ENCODE assay signal across 27 mouse cellular contexts in genomic region chr9:117180658-117181057, GRCm38 (mm10).
"Had no signal": no experiment of that assay in that cellular context is flagged by ENCODE, and none has a peak within 500 bp of the region (broad histone marks: within the 10 kb centered on the region; RNA-seq: fewer than 3 reads in every experiment).

No protein-coding gene starts in this region.

- H3K27ac ChIP-seq: gastrocnemius, adult 2 months; heart, embryonic 10.5 days; hindbrain, embryonic 10.5 days; hindbrain, embryonic 12.5 days; hindbrain, embryonic 14.5 days; intestine, embryonic 15.5 days; kidney, embryonic 15.5 days; kidney, postnatal 0 days; liver, embryonic 12.5 days; liver, embryonic 14.5 days had no signal

- H3K9me3 ChIP-seq: heart, embryonic 10.5 days; hindbrain, embryonic 10.5 days; hindbrain, embryonic 12.5 days; intestine, embryonic 15.5 days; kidney, embryonic 15.5 days; limb, embryonic 13.5 days; limb, embryonic 15.5 days; liver, embryonic 12.5 days had no signal

- H3K27me3 ChIP-seq: heart, embryonic 12.5 days; hindbrain, embryonic 12.5 days; intestine, embryonic 15.5 days; kidney, embryonic 15.5 days; limb, embryonic 13.5 days; limb, embryonic 15.5 days; liver, embryonic 12.5 days had no signal

- H3K9ac ChIP-seq: heart, embryonic 12.5 days; hindbrain, embryonic 12.5 days; hindbrain, embryonic 14.5 days; intestine, embryonic 15.5 days; kidney, embryonic 15.5 days; limb, embryonic 13.5 days; limb, embryonic 15.5 days; liver, embryonic 12.5 days; liver, embryonic 14.5 days had no signal

- DNase-seq: gastrocnemius, adult 2 months; gastrocnemius, postnatal 10 days; gastrocnemius, postnatal 25 days; heart, postnatal 10 days; heart, postnatal 4 days; kidney, adult 18-20 months; kidney, adult 9 months; kidney, postnatal 14 days; kidney, postnatal 36 days; layer of hippocampus, adult 9-11 months; layer of hippocampus, postnatal 36 days; left cerebral cortex, postnatal 4 days had no signal

- H3K4me1 ChIP-seq: intestine, embryonic 15.5 days; liver, embryonic 12.5 days had no signal

- ATAC-seq: hindbrain, embryonic 16.5 days; inflammation-experienced regulatory T-cells, adult 6 months; intestine, embryonic 15.5 days; intestine, postnatal 0 days; liver, embryonic 12.5 days had no signal

- H3K4me3 ChIP-seq: gastrocnemius, adult 2 months; heart, embryonic 10.5 days; heart, embryonic 12.5 days; hindbrain, embryonic 10.5 days; hindbrain, embryonic 12.5 days; intestine, embryonic 15.5 days; kidney, embryonic 15.5 days; limb, embryonic 13.5 days; limb, embryonic 15.5 days; liver, embryonic 12.5 days had no signal

- H3K4me2 ChIP-seq: heart, embryonic 12.5 days; hindbrain, embryonic 12.5 days; hindbrain, embryonic 14.5 days; intestine, embryonic 15.5 days; kidney, embryonic 15.5 days; limb, embryonic 13.5 days; limb, embryonic 15.5 days; liver, embryonic 12.5 days had no signal

- H3K36me3 ChIP-seq: hindbrain, embryonic 10.5 days; hindbrain, embryonic 12.5 days; limb, embryonic 13.5 days; limb, embryonic 15.5 days; liver, embryonic 12.5 days had no signal
